Mouse (Mus musculus) hindbrain, postnatal 0 days (tissue): ENCODE measurements around the gene Lipn. TPM values are rescaled to one million over a fixed set of nuclear protein-coding genes. Genes with fewer than 3 reads are reported as not detected.
A peak's percentile ranks its signal among the peaks of the same experiment; 100 is the strongest.

Experiments used
- ATAC-seq: fragments of 200-750 bp; cut with Nextera tagmentation; 2 replicates; pipeline ENCODE4 v1.8.0; 2017; ENCODE audit warnings: mild to moderate bottlenecking, moderate TSS enrichment, moderate library complexity
- DNase-seq: peaks from one replicate; pipeline ENCODE4 v3.0.0-alpha.2; 2015; ENCODE audit warnings: low spot score
- H3K27ac ChIP-seq: fragments of 300-500 bp; sonication (generic); 2 replicates; pipeline ENCODE4 v1.5.1; 2014; ENCODE audit warnings: mild to moderate bottlenecking
- H3K27me3 ChIP-seq: fragments of 300-500 bp; sonication (generic); 2 replicates; pipeline ENCODE4 v1.6.1; 2014; ENCODE audit warnings: low read length, mixed read lengths; ENCODE audit not compliant: insufficient read depth
- H3K36me3 ChIP-seq: fragments of 300-500 bp; sonication (generic); 2 replicates; pipeline ENCODE4 v1.6.1; 2014; ENCODE audit warnings: low read length, mixed read lengths; ENCODE audit not compliant: insufficient read depth
- H3K4me1 ChIP-seq: fragments of 300-500 bp; sonication (generic); 2 replicates; pipeline ENCODE4 v1.6.1; 2014; ENCODE audit warnings: antibody characterized with exemption, low read length, mixed read lengths; ENCODE audit not compliant: insufficient read depth
- H3K4me2 ChIP-seq: fragments of 300-500 bp; sonication (generic); 2 replicates; pipeline ENCODE4 v1.6.1; 2014; ENCODE audit warnings: low read depth, mild to moderate bottlenecking, low read length, moderate library complexity, mixed read lengths
- H3K4me3 ChIP-seq: fragments of 300-500 bp; sonication (generic); 2 replicates; pipeline ENCODE4 v1.5.1; 2014; ENCODE audit warnings: low read length
- H3K9ac ChIP-seq: fragments of 300-500 bp; sonication (generic); replicated peaks from 2 replicates; pipeline ENCODE4 v1.6.1; 2014; ENCODE audit warnings: mild to moderate bottlenecking, low read length, moderate library complexity, mixed read lengths
- H3K9me3 ChIP-seq: fragments of 300-500 bp; sonication (generic); 2 replicates; pipeline ENCODE4 v1.6.1; 2016; ENCODE audit warnings: low read length, mixed read lengths
- CTCF ChIP-seq: IDR thresholded peaks from 2 replicates; pipeline ENCODE4 v1.5.1; 2016; ENCODE audit warnings: antibody characterized with exemption, control low read depth, low read depth
- WGBS: fragments of 180-500 bp; shearing (Covaris S2); extraction: QIAGEN DNeasy Blood & Tissue Kit; methylation state at CpG from one replicate; pipeline ENCODE4 v1.1.7; 2014; 5-methylcytosine and 5-hydroxymethylcytosine counted together
- polyA plus RNA-seq: library from polyadenylated mRNA; unstranded; fragments of >200 nt; fragmentation: Nextera tagmentation; extraction: Ambion mirVana; gene quantifications from 2 replicates; pipeline ENCODE4 v1.2.1, GENCODE M21; 2015
- total RNA-seq: library from RNA; depleted of rRNA; stranded (reverse); fragments of >200 nt; gene quantifications from 2 replicates; pipeline ENCODE4 v1.2.3, GENCODE M21; 2014; rRNA removed

The Lipn gene
- total RNA-seq (not detected in 2 replicates), polyA plus RNA-seq (not detected in 2 replicates)

DNA sequence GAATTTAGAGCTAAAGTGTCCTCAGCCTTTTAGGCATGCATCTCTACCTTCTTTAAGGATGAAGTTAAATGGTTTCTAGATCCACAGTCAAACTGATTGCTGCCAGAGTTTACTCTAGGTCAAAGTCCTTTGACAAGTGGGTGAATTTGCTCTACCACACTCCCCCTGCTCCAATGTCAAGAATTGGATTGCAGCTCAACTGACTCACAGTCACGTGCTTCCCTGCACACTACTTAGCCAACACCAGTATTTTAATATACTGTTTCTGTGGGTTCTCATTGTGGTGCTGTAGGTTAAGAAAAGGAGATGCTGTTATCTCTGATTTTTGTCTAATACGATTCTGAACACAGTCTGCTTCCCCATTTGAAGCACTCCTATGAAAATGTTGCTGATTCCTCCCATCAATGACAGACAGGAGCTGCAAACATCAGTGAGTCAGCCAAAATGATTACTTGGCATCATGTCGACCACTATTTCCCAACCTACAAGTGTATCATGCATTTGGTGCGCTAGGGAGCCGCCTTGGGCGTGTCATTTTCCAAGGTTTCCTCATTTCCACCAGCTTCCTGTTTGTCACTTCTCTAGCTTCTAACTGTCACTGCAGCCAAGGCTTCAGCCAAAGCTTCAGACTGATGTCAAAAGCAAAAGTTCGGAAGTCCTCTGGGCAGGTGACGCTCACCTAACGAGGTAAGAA, at the start of gene Lipn:
Gene Lipn (plus strand): TSS at position 580 of the 694 bp plus-strand sequence.
- H3K4me2 ChIP-seq = no peak within 1 kb of the TSS
- TF ChIP-seq CTCF = no peak
- no peaks in the 10 kb centered on the region for H3K9me3 ChIP-seq
- ATAC-seq (no peak), DNase-seq (no peak)
- H3K36me3 ChIP-seq = no peaks in the 10 kb centered on the region
- no peaks in the 10 kb centered on the region for H3K4me1 ChIP-seq
- no peaks in the 10 kb centered on the region for H3K27me3 ChIP-seq
- H3K4me3 ChIP-seq = no peak within 1 kb of the TSS
- no peak within 1 kb of the TSS for H3K9ac ChIP-seq
- 94% methylated on average over 9 of the region's 9 CpGs for WGBS
- H3K27ac ChIP-seq = no peak within 1 kb of the TSS

GRCm38 (mm10) chr19:34021440-34022172, 45.6 kb upstream of the Lipn start:
- no peaks in the 10 kb centered on the region for H3K36me3 ChIP-seq
- ATAC-seq = no peak
- 85% methylated on average over 11 of the region's 11 CpGs for WGBS
- H3K27me3 ChIP-seq = no peaks in the 10 kb centered on the region
- no peaks in the 10 kb centered on the region for H3K9me3 ChIP-seq
- H3K27ac ChIP-seq = no peak overlapping the region
- H3K4me2 ChIP-seq = no peak overlapping the region
- no peak for DNase-seq
- H3K4me1 ChIP-seq = no peaks in the 10 kb centered on the region
- TF ChIP-seq CTCF = no peak
- H3K9ac ChIP-seq = no peak overlapping the region
- no peak overlapping the region for H3K4me3 ChIP-seq

GRCm38 (mm10) chr19:34022759-34023158, 44.4 kb upstream of the Lipn start:
- no peak for ATAC-seq
- Histone ChIP-seq H3K27me3 (no peaks in the 10 kb centered on the region), H3K27ac (no peak overlapping the region), H3K4me2 (no peak overlapping the region), H3K9me3 (no peaks in the 10 kb centered on the region), H3K9ac (no peak overlapping the region), H3K4me1 (no peaks in the 10 kb centered on the region), H3K36me3 (no peaks in the 10 kb centered on the region), H3K4me3 (no peak overlapping the region)
- peak; percentile 56 for DNase-seq
- 47% methylated on average over 3 of the region's 3 CpGs for WGBS
- peak; percentile 61 for TF ChIP-seq CTCF

GRCm38 (mm10) chr19:34039731-34040130, 27.4 kb upstream of the Lipn start:
- TF ChIP-seq CTCF = no peak
- Histone ChIP-seq H3K36me3 (no peaks in the 10 kb centered on the region), H3K4me1 (no peaks in the 10 kb centered on the region), H3K4me3 (no peak overlapping the region), H3K9me3 (no peaks in the 10 kb centered on the region), H3K27me3 (no peaks in the 10 kb centered on the region), H3K9ac (no peak overlapping the region), H3K27ac (no peak overlapping the region), H3K4me2 (no peak overlapping the region)
- ATAC-seq = no peak
- WGBS = 81% methylated on average over 1 of the region's 1 CpGs
- no peak for DNase-seq

DNA sequence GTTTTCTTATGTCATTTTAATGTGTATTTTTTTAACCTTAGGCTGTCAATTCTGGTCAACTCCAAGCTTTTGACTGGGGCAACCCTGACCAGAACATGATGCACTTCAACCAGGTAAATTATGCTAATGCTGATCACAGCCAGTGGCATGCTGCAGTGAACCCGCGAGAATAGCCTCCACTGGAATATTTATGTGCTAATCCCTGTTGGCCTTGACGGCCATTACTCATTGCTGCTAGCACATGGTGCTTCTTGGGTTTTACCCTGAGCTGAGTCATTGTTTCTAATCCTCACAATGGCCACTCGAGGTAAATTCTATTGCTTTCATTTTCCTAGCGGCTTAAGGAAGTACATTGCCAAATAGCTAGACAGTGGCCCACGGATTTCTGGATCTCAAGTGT, 24.1 kb upstream of the Lipn start:
- no peak for DNase-seq

DNA sequence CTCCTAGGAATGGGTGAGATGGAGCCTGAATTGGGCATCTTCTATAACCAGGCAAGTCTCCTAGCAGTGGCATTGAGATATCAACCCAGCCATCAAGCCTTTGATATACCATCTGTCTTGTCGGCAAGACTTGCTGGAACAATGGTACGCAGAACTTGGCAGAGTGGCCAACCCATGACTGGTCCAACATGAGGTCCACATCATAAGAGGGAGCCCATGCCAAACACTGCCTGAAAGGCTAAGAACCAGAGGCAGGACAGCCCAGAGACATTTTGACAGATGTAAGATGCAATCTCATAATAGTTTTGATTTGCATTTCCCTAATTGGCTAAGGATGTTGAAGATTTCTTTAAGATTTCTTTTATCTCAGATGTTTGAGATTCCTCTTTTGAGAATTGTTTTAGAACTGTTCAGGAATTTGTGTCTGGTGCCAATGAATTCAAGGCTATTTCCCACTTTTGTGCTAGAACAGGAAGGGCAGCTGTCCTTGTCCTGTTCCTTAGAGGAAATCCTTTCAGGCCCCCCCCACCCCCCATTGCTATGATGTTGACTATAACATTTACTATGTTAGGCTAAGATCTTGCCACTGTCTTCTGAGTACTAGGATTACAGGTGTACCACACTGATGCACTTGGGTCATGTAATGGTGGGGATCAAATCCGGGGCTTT, 17.7 kb upstream of the Lipn start:
- H3K27ac ChIP-seq = no peak overlapping the region
- H3K4me3 ChIP-seq = no peak overlapping the region
- H3K4me1 ChIP-seq = no peaks in the 10 kb centered on the region
- no peak overlapping the region for H3K9ac ChIP-seq
- no peaks in the 10 kb centered on the region for H3K36me3 ChIP-seq
- no peaks in the 10 kb centered on the region for H3K9me3 ChIP-seq
- no peak overlapping the region for H3K4me2 ChIP-seq
- DNase-seq (no peak), ATAC-seq (no peak)
- no peak for TF ChIP-seq CTCF
- WGBS = 82% methylated on average over 3 of the region's 3 CpGs
- H3K27me3 ChIP-seq = no peaks in the 10 kb centered on the region

More for the DNA sequence above, 24.1 kb upstream of the Lipn start:
- no peaks in the 10 kb centered on the region for H3K4me1 ChIP-seq
- 62% methylated on average over 6 of the region's 6 CpGs for WGBS
- no peak overlapping the region for H3K4me2 ChIP-seq
- no peak for TF ChIP-seq CTCF
- no peak for ATAC-seq
- H3K27ac ChIP-seq = no peak overlapping the region
- no peak overlapping the region for H3K9ac ChIP-seq
- H3K27me3 ChIP-seq = no peaks in the 10 kb centered on the region
- H3K36me3 ChIP-seq = no peaks in the 10 kb centered on the region
- no peak overlapping the region for H3K4me3 ChIP-seq
- no peaks in the 10 kb centered on the region for H3K9me3 ChIP-seq
